ENCODE assay signal across 8 mouse cellular contexts in genomic region chr10:42862102-42862740, GRCm38 (mm10). TPM values are rescaled to one million over a fixed set of nuclear protein-coding genes. Genes with fewer than 3 reads are reported as not detected.
A peak's percentile ranks its signal among the peaks of the same experiment; 100 is the strongest.
DNase-seq lines count a peak whose midpoint lies in the region; ATAC-seq and TF ChIP-seq lines count a peak whose summit lies in the region.

No protein-coding gene starts in this region.

- ATAC-seq in midbrain, embryonic 13.5 days = no peak
- no peak for ATAC-seq in midbrain, embryonic 11.5 days (ENCODE audit: low FRiP score)
- no peak for ATAC-seq in embryonic facial prominence, embryonic 14.5 days (ENCODE audit: low read depth)
- ATAC-seq in kidney, embryonic 16.5 days (ENCODE audit: low FRiP score, low TSS enrichment) = no peak

- H3K9me3 ChIP-seq in midbrain, embryonic 13.5 days = no peaks in the 10 kb centered on the region
- no peaks in the 10 kb centered on the region for H3K9me3 ChIP-seq in midbrain, embryonic 11.5 days (ENCODE audit: control insufficient read depth, low read length)
- no peaks in the 10 kb centered on the region for H3K9me3 ChIP-seq in embryonic facial prominence, embryonic 14.5 days (ENCODE audit: control insufficient read depth, low read length)
- no peaks in the 10 kb centered on the region for H3K9me3 ChIP-seq in kidney, embryonic 16.5 days (ENCODE audit: low read length)

- H3K4me2 ChIP-seq in midbrain, embryonic 13.5 days (replicated peaks) = peak overlapping the region; percentile 26; the same call in 1 of the 2 replicates
- no peak overlapping the region for H3K4me2 ChIP-seq in midbrain, embryonic 11.5 days
- H3K4me2 ChIP-seq in embryonic facial prominence, embryonic 14.5 days (ENCODE audit: low read depth, low read length) = peak overlapping the region; percentile 15
- peak overlapping the region; percentile 47 for H3K4me2 ChIP-seq in kidney, embryonic 16.5 days (replicated peaks; ENCODE audit: low read depth, low read length)

- no peak for TF ChIP-seq POLR2A in testis, adult 2 months (IDR thresholded peaks at IDR 0.05; ENCODE audit: control insufficient read depth, low read depth, low read length)

- no peaks in the 10 kb centered on the region for H3K27me3 ChIP-seq in midbrain, embryonic 13.5 days
- H3K27me3 ChIP-seq in midbrain, embryonic 11.5 days (ENCODE audit: control insufficient read depth, insufficient read depth, low read length) = no peaks in the 10 kb centered on the region
- H3K27me3 ChIP-seq in embryonic facial prominence, embryonic 14.5 days (replicated peaks; ENCODE audit: control insufficient read depth, insufficient read depth, low read length) = no peaks in the 10 kb centered on the region
- H3K27me3 ChIP-seq in kidney, embryonic 16.5 days (ENCODE audit: insufficient read depth, low read length) = peaks cover 3% of the 10 kb centered on the region; the same call in 1 of the 2 replicates
- no peaks in the 10 kb centered on the region for H3K27me3 ChIP-seq in testis, adult 2 months (ENCODE audit: control insufficient read depth, insufficient read depth, low read length)

- 75% methylated on average over 13 of the region's 13 CpGs for WGBS in midbrain, embryonic 13.5 days
- 81% methylated on average over 13 of the region's 13 CpGs for WGBS in midbrain, embryonic 11.5 days
- WGBS in embryonic facial prominence, embryonic 14.5 days = 40% methylated on average over 13 of the region's 13 CpGs
- 32% methylated on average over 13 of the region's 13 CpGs for WGBS in kidney, embryonic 16.5 days

- H3K27ac ChIP-seq in midbrain, embryonic 13.5 days = no peak overlapping the region
- H3K27ac ChIP-seq in midbrain, embryonic 11.5 days (ENCODE audit: low read depth, low read length) = no peak overlapping the region
- no peak overlapping the region for H3K27ac ChIP-seq in embryonic facial prominence, embryonic 14.5 days (replicated peaks; ENCODE audit: low read depth, low read length)
- 0 out of 2 replicates have a peak overlapping the region, but pooled peaks have one; percentile 7 for H3K27ac ChIP-seq in kidney, embryonic 16.5 days (ENCODE audit: low read length)
- no peak overlapping the region for H3K27ac ChIP-seq in testis, adult 2 months (ENCODE audit: control insufficient read depth, insufficient read depth, low read depth, low read length)

- TF ChIP-seq CTCF in testis, adult 2 months (IDR thresholded peaks at IDR 0.05; ENCODE audit: control insufficient read depth, insufficient read depth, insufficient replicate concordance, low read depth, low read length) = no peak

- no peak for DNase-seq in midbrain, embryonic 11.5 days (ENCODE audit: low spot score, missing footprints)
- DNase-seq in embryonic facial prominence, embryonic 14.5 days (ENCODE audit: low spot score) = no peak
- peak; percentile 38 to 56 for DNase-seq in lung, postnatal 4 days
- no peak for DNase-seq in layer of hippocampus, postnatal 14 days (ENCODE audit: low spot score in 2 of 2)
- no peak for DNase-seq in cerebellum, postnatal 36 days

- H3K4me3 ChIP-seq in midbrain, embryonic 13.5 days (replicated peaks) = no peak overlapping the region
- H3K4me3 ChIP-seq in midbrain, embryonic 11.5 days (ENCODE audit: low read depth, low read length) = no peak overlapping the region
- no peak overlapping the region; the same call in 1 of the 2 replicates for H3K4me3 ChIP-seq in embryonic facial prominence, embryonic 14.5 days (ENCODE audit: low read depth, low read length)
- peak overlapping the region; percentile 24 for H3K4me3 ChIP-seq in kidney, embryonic 16.5 days (ENCODE audit: low read length)
- peak overlapping the region; percentile 57 for H3K4me3 ChIP-seq in testis, adult 2 months (ENCODE audit: control insufficient read depth, low read depth, low read length)

- peaks cover 54% of the 10 kb centered on the region for H3K4me1 ChIP-seq in midbrain, embryonic 13.5 days (replicated peaks)
- H3K4me1 ChIP-seq in midbrain, embryonic 11.5 days (ENCODE audit: control insufficient read depth, insufficient read depth, low read length) = peaks cover 5% of the 10 kb centered on the region
- peaks cover 19% of the 10 kb centered on the region for H3K4me1 ChIP-seq in embryonic facial prominence, embryonic 14.5 days (ENCODE audit: control insufficient read depth, insufficient read depth, low read length)
- H3K4me1 ChIP-seq in kidney, embryonic 16.5 days (ENCODE audit: insufficient read depth, low read length) = peaks cover 38% of the 10 kb centered on the region
- no peaks in the 10 kb centered on the region; the same call in 1 of the 2 replicates for H3K4me1 ChIP-seq in testis, adult 2 months (ENCODE audit: control insufficient read depth, insufficient read depth, low read length)

- H3K36me3 ChIP-seq in midbrain, embryonic 13.5 days = no peaks in the 10 kb centered on the region
- H3K36me3 ChIP-seq in midbrain, embryonic 11.5 days (ENCODE audit: control insufficient read depth, insufficient read depth, low read length) = no peaks in the 10 kb centered on the region
- H3K36me3 ChIP-seq in embryonic facial prominence, embryonic 14.5 days (ENCODE audit: control insufficient read depth, insufficient read depth, low read length) = no peaks in the 10 kb centered on the region
- H3K36me3 ChIP-seq in kidney, embryonic 16.5 days (ENCODE audit: insufficient read depth, low read length) = no peaks in the 10 kb centered on the region
- H3K36me3 ChIP-seq in testis, adult 2 months (ENCODE audit: control insufficient read depth, insufficient read depth, low read length) = no peaks in the 10 kb centered on the region

- H3K9ac ChIP-seq in midbrain, embryonic 13.5 days (replicated peaks) = no peak overlapping the region
- no peak overlapping the region for H3K9ac ChIP-seq in midbrain, embryonic 11.5 days (ENCODE audit: low read length)
- H3K9ac ChIP-seq in embryonic facial prominence, embryonic 14.5 days (ENCODE audit: low read depth, low read length) = no peak overlapping the region
- H3K9ac ChIP-seq in kidney, embryonic 16.5 days (replicated peaks; ENCODE audit: low read length) = 0 out of 2 replicates have a peak overlapping the region, but pooled peaks have one; percentile 2

RNA-seq across cellular contexts. Expression of gene Scml4, which starts 2.1 kb away (rescaled TPM):
- 10.3 and 11.3 TPM in 2 replicates for polyA plus RNA-seq in midbrain, embryonic 13.5 days (2015; fragmentation: Nextera tagmentation; extraction: Ambion mirVana)
- polyA plus RNA-seq in midbrain, embryonic 11.5 days (2014; fragmentation: Nextera tagmentation; extraction: Ambion mirVana) = 1.1 and 1.4 TPM in 2 replicates
- 1.4 and 1.6 TPM in 2 replicates for polyA plus RNA-seq in embryonic facial prominence, embryonic 14.5 days (2014; fragmentation: Nextera tagmentation; extraction: Ambion mirVana)
- 1.7 and 1.8 TPM in 2 replicates for polyA plus RNA-seq in kidney, embryonic 16.5 days (2015; fragmentation: Nextera tagmentation; extraction: Ambion mirVana)
- 0.56 and 0.65 TPM in 2 replicates for polyA plus RNA-seq in testis, adult 2 months (2012; rRNA removed)
- 1 to 10 TPM; 6.0 to 6.1 TPM for total RNA-seq in layer of hippocampus, postnatal 14 days (2021)

Comparison
In these comparisons a context has a peak if more than half of its experiments do, and no peak if none do; other contexts are left out.
1. H3K4me3 ChIP-seq: peak in kidney, embryonic 16.5 days (single experiment) and testis, adult 2 months (single experiment); none in midbrain, embryonic 13.5 days (single experiment), midbrain, embryonic 11.5 days (single experiment) and embryonic facial prominence, embryonic 14.5 days (single experiment).
2. DNase-seq: peak in lung, postnatal 4 days (2 of 2); none in midbrain, embryonic 11.5 days (single experiment), embryonic facial prominence, embryonic 14.5 days (single experiment), layer of hippocampus, postnatal 14 days (0 of 2) and cerebellum, postnatal 36 days (0 of 2).